ENCODE assay signal across 22 mouse cellular contexts in the genomic region with DNA sequence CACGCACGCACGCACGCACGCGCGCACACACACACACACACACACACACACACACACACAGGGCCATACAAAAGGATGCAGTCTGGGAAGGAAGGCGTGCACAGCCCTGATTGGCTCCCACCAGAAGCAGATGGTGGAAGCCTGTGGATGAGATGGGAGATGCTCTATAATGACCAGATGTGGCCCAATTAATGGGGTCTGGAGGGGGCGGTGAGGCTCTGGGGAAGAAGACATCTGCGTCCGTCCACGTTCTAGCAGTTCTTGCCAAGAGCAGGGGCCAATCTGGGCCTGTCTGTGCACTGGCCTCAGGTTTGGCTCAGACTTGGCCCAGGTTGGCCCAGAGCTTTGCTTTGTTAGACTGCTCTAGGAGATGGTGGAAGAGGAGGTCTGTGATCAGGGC. TPM values are rescaled to one million over a fixed set of nuclear protein-coding genes. Genes with fewer than 3 reads are reported as not detected.
"Had no signal": no experiment of that assay in that cellular context is flagged by ENCODE, and none has a peak within 500 bp of the region (broad histone marks: within the 10 kb centered on the region; RNA-seq: fewer than 3 reads in every experiment).

No protein-coding gene starts in this region.

- H3K4me2 ChIP-seq: limb, embryonic 15.5 days; liver, embryonic 12.5 days; lung, embryonic 14.5 days; midbrain, embryonic 12.5 days had no signal

- H3K4me3 ChIP-seq: limb, embryonic 15.5 days; liver, embryonic 12.5 days; megakaryocyte, embryonic 14.5 days; midbrain, embryonic 12.5 days had no signal

- DNase-seq: kidney, adult 18-20 months; kidney, postnatal 10 days; kidney, postnatal 4 days; lung, embryonic 14.5 days; lung, postnatal 10 days; right cerebral cortex, postnatal 4 days; spleen, adult 18-20 months; thymus, adult 18-20 months; thymus, postnatal 14 days had no signal

- H3K9me3 ChIP-seq: limb, embryonic 15.5 days; liver, embryonic 12.5 days; midbrain, embryonic 12.5 days had no signal

- H3K9ac ChIP-seq: limb, embryonic 15.5 days; liver, embryonic 12.5 days; lung, embryonic 14.5 days; midbrain, embryonic 12.5 days had no signal

- H3K4me1 ChIP-seq: liver, embryonic 12.5 days; megakaryocyte, embryonic 14.5 days had no signal

- H3K36me3 ChIP-seq: limb, embryonic 15.5 days; liver, embryonic 12.5 days; midbrain, embryonic 12.5 days had no signal

- ATAC-seq: liver, embryonic 12.5 days had no signal

- H3K27ac ChIP-seq: limb, embryonic 15.5 days; liver, embryonic 12.5 days; macrophage; midbrain, embryonic 12.5 days had no signal

RNA-seq across cellular contexts. Expression of a gene that starts 55.8 kb away (rescaled TPM):
- total RNA-seq: layer of hippocampus, adult 8-10 months; layer of hippocampus, postnatal 14 days; left cerebral cortex, adult 18-20 months; left cerebral cortex, postnatal 10 days; midbrain, postnatal 0 days had no signal
- polyA plus RNA-seq: kidney, embryonic 14.5 days; limb, embryonic 15.5 days; liver, embryonic 16.5 days; lung, embryonic 14.5 days; macrophage; midbrain, postnatal 0 days; stomach, embryonic 14.5 days had no signal
